Mouse (Mus musculus) spleen, adult 2 months (tissue): ENCODE data around the gene Prss44.

Source experiments
- CTCF ChIP-seq: fragments of 200-500 bp; IDR thresholded peaks from 2 replicates; pipeline ENCODE4 v1.5.1; 2011; ENCODE audit warnings: mild to moderate bottlenecking, inconsistent platforms; ENCODE audit not compliant: insufficient read depth, insufficient read length, insufficient replicate concordance; ENCODE audit errors: extremely low read depth
- POLR2A ChIP-seq: fragments of 200-500 bp; IDR thresholded peaks from 2 replicates; pipeline ENCODE4 v1.6.1; 2011; ENCODE audit warnings: low read depth, low read length, inconsistent platforms

- no peak for TF ChIP-seq POLR2A
- no peak for TF ChIP-seq CTCF
These were observed 30.4 kb downstream of the Prss44 start, which contains the start of gene Prss46 for GRCm38 (mm10) chr9:110844206-110844605.
